Mouse (Mus musculus) lung, postnatal 14 days (tissue): ENCODE results near the gene Slc2a12.

Experiments used
- DNase-seq: peaks from one replicate; pipeline ENCODE4 v3.0.0; 2021

The Slc2a12 gene

GRCm38 (mm10) chr10:22644853-22645491, at the start of gene Slc2a12:
Slc2a12 (plus strand) TSS chr10:22645011.
- DNase-seq = peak; percentile 67

GRCm38 (mm10) chr10:22598908-22599480, 45.8 kb upstream of the Slc2a12 start:
- no peak for DNase-seq

GRCm38 (mm10) chr10:22601046-22601445, 43.8 kb upstream of the Slc2a12 start:
- DNase-seq = no peak

- DNase-seq = no peak
Measured at GRCm38 (mm10) chr10:22604801-22605200, 40.0 kb upstream of the Slc2a12 start.

GRCm38 (mm10) chr10:22608273-22608672, 36.5 kb upstream of the Slc2a12 start:
- no peak for DNase-seq

- no peak for DNase-seq
Measured at GRCm38 (mm10) chr10:22608799-22609357, 35.9 kb upstream of the Slc2a12 start.

- no peak for DNase-seq
Measured at GRCm38 (mm10) chr10:22613301-22613700, 31.5 kb upstream of the Slc2a12 start.

GRCm38 (mm10) chr10:22614554-22614953, 30.3 kb upstream of the Slc2a12 start:
- no peak for DNase-seq

- no peak for DNase-seq
Measured at GRCm38 (mm10) chr10:22615309-22615708, 29.5 kb upstream of the Slc2a12 start.

GRCm38 (mm10) chr10:22618842-22619241, 26.0 kb upstream of the Slc2a12 start:
- peak; percentile 21 for DNase-seq

GRCm38 (mm10) chr10:22628832-22629231, 16.0 kb upstream of the Slc2a12 start:
- DNase-seq = no peak

GRCm38 (mm10) chr10:22631103-22631502, 13.7 kb upstream of the Slc2a12 start:
- DNase-seq = no peak

GRCm38 (mm10) chr10:22631528-22631927, 13.3 kb upstream of the Slc2a12 start:
- DNase-seq = no peak

- DNase-seq = no peak
Measured at GRCm38 (mm10) chr10:22631956-22632355, 12.9 kb upstream of the Slc2a12 start.

- DNase-seq = no peak
Measured at GRCm38 (mm10) chr10:22633406-22634306, 11.2 kb upstream of the Slc2a12 start.

GRCm38 (mm10) chr10:22637241-22637640, 7.6 kb upstream of the Slc2a12 start:
- no peak for DNase-seq

GRCm38 (mm10) chr10:22644171-22644570, 640 bp upstream of the Slc2a12 start:
- DNase-seq = no peak

- DNase-seq = no peak
Measured at GRCm38 (mm10) chr10:22648702-22649101, 3.9 kb downstream of the Slc2a12 start.

GRCm38 (mm10) chr10:22653820-22654219, 9.0 kb downstream of the Slc2a12 start:
- no peak for DNase-seq

GRCm38 (mm10) chr10:22658534-22659385, 13.9 kb downstream of the Slc2a12 start:
- no peak for DNase-seq

GRCm38 (mm10) chr10:22659386-22659725, 14.5 kb downstream of the Slc2a12 start:
- DNase-seq = no peak

GRCm38 (mm10) chr10:22660286-22661000, 15.6 kb downstream of the Slc2a12 start:
- no peak for DNase-seq
